Mouse (Mus musculus) kidney, postnatal 14 days (tissue): ENCODE measurements around the gene Ntrk2.

ENCODE experiments used
- DNase-seq: peaks from one replicate; pipeline ENCODE4 v3.0.0; 2022; ENCODE audit warnings: mixed read lengths

Gene Ntrk2

DNA sequence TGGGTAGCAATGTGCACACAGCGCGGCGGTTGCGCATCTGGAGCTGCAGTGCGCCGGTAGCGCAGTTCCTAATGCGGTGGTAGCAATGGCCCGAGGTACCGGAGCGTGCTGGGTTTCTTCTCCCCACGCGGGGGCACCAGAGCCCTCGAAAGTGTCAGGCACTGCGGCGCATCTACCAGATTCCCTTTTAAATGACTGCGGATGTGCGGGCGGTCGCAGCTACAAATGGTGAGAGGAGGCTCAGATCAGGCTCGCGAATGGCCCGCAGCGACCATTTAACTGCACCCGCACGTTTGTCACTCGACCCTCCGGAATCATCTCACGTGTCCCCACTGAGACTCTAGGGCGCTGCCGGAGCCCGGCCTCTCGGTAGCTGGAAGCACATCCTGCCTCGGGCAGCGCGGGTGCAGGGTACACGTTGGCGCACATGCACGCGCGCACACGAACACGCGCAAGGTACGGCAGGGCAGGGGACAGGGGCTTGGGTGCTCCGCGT is at the start of gene Ntrk2:
Gene Ntrk2, plus strand, starts transcription at position 173 of the 496 bp plus-strand sequence.
- DNase-seq = peak; percentile 81

DNA sequence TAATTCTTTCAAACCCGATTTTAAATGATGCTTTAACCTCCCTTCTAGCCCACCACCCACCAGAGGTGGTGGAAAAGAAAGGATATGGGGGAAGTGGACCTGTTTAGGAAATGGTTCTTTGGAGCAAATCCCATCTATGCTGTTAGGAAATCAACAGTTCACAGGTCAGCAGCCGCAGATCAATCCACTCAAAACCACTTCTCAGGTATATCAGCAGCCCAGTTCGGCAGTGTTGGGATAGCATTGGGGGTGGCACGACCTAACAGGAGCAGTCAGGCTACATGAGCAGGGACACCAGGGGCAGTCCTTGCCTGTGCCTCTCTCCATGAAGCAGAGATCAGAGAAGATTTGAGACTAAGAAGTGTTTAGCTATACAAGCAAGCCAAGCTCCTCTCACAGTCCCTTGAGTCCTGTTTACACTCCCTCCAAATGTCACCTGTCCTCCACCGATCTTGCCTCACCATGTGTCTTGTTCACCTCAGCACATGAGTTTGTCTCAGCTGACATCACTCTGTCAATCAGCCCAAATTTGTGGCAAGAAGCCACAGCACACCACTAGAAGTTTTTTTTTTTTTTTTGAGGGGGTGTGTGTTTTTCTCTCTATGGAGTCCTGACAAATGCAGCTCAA is 45.3 kb upstream of the Ntrk2 start:
- no peak for DNase-seq

DNA sequence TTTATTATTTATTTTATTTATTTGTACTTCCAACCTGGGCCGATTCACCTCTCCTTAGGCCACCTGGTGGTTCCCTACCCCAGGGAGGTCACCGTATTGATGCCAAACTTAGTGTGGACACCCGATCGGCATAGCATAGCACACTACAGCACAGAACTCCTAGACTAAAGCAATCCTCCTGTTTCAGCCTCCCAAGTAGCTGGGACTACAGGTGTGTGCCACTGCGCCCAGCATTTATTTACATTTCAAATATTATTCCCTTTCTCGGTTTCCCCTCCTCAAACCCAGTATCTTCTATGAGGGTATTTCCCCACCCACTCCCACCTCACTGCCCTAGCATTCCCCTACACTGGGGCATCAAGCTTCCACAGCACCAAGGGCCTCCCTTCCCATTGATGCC is 38.1 kb upstream of the Ntrk2 start:
- no peak for DNase-seq

DNA sequence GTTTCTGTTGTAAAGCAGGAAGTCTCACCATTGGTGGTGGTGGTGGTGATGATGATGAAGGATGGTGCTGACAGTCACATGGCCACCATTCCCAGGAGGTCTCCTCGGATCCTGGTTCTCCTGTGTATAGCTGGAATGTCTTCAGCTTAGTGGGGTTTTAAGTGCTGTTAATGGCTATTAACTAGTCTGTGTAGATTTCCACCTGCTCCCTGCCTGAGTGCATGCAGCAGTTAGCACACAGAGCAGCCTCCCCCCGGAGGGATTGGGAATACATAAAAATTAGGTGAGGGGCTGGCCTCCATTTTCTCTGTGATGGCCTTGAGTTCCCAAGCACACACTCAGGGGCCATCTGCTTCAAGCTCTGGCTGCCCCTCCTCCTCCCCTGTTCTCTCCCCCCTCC is 36.9 kb upstream of the Ntrk2 start:
- DNase-seq = no peak

DNA sequence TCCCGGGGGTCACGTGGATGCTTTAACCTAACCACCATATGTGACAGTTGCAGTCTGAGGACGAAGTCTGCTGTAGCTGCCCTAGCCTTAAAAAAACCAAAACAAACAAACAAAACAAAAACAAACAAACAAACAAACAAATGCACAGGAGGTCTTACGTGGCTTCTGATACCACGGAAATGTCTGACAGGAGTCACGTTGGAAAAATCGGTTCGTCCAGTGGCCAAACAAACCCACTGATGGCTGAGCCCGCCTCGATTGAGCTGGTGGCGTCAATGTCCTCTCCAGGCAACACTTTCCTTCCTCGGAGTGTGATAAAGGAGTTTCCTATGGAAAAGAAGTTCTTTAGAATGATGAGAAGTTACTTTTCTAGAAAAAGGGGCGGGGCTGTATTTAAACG is 27.1 kb upstream of the Ntrk2 start:
- DNase-seq = no peak

DNA sequence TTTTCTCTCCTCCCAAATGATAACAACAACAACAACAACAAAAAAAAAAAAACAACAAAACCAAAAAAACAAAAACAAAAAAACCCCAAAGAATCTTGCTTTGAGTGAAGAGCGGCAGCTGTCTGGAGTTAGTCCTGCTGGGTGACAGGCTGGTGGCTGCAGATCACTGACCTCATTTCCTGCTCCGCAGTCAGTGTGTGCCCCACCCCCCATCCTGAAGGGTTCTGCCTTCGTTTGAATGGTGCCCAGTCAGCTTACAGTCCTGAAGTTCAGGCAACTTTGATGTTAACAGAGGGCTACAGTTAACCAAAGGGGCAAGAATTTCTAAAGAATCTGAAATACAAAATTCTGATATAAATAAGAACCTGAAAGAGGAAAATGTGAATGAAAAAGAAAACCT is 19.9 kb upstream of the Ntrk2 start:
- DNase-seq = no peak

DNA sequence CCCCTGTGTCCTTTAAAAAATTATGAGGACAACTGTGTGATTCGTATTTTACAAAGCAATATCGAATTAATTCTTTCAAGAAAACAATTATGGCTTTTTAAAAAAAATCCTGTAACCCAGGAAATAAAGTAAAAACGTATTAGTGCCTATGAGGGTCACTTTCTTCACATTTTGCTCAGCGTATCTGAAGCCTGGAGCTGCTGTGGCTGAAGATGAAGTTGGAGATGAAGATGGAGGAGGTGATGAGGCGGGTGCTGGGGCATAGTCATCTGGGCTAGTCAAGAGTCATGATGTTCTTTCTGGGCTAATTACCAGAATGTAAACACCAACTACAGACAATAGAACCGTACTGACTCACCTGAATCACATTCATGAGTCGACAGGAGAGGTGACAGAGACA is 15.6 kb upstream of the Ntrk2 start:
- no peak for DNase-seq

DNA sequence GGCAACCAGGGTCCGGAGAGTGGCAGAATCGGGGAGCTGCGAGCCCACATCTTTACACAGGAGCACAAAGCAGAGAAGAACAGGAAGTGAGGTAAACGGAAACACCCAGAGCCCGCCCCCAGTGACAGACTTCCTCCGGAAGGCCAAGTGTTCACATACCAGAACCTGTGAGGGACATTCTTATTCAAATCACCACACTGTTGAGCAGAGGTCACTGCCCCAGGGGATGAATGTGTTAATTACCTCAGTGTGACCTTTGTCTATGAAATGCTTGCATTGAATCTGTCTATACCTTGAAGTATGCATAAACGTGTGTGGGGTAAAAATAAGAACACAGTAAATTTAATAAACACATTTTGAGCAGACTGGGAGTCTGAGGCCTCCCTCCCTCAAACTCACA is 9.0 kb upstream of the Ntrk2 start:
- DNase-seq = no peak

DNA sequence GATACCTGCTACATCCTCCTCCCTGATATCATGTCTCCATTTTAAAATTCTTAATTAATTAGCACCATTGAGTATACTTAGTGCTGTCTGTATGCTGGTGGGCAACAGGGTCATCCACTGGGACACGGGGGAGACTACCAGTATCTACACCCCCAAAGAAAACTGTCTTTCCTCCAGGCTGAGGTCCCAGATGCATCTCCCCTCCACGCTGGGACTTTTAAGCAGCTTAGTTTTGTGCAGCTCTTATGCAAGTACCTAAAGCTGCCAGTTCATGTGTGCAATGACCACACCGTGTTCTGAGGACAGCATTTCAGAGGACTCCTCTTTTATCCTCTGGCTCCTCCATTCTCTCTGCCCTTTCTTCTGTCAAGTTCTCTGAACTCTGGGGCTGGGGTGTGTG is 5.1 kb upstream of the Ntrk2 start:
- DNase-seq = no peak

DNA sequence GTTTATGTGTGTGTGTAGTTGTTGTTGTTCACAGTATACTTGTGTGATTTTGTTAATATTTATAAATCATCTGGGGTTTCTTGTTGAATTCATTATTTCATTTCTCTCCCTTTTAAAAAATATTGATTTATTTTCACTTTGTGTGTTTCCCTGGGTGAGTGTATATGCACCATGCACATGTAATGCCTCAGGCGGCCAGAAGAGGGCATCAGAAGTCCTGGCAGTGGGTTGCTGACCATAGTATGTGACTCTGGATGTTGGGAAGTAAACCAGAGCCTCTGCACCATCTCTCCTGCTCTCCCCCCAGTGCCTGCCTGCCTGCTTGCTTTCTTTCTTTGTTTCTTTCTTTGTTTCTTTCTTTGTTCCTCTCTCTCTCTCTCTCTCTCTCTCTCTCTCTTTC is 2.5 kb upstream of the Ntrk2 start:
- DNase-seq = no peak

DNA sequence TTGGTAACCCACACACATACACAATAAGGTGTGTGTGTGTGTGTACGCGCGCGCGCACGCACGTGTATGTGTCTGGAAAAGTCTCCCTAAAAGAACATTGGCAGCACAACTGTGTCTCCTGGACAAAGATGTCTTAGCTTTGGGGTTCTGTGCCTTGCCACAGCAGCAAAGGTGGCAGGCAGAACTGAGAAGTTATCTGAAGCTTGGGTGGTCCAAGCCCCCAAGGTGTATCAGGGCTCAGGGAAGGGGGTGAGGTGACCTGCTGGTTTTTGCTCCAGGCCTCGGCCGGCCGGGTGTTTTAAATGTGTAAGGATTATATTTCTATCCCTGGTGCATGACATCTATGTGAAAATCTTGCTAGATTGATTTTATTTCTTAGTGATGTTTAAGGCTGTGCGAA is 536 bp upstream of the Ntrk2 start:
- no peak for DNase-seq

DNA sequence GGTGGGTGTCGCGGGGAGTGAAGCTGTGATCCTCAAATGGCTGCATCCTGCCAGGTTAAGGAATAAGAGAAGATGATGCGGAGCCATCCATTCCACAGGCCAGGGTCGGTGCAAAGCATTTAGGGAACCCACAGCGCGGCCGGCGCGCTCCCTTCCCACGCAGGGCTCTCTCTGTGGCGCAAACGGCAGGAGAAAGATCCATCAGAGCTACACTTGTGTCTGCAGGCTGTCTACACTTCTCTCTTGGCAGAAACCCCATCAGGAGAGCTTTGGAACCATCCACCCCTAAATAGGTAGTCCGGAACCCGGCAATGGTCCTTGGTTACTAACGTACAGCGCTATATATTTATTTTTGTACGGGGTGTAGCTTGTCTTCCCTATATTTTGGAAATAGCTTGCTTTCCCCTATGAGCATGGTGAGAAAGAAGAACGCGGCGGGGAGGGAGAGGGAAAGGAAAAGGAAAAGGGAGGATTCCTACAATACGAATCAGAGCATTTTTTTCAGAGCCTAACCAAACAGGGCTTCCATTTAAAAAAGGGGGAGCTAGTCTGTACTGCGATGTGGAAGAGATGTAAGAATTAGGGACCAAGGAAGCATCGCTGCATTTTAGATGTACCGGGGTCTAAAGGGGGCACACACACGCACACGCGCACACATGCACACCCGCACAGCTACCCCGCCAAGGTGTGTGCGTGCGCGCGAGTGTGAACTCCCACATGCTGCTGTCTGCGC is 693 bp downstream of the Ntrk2 start:
- DNase-seq = no peak

DNA sequence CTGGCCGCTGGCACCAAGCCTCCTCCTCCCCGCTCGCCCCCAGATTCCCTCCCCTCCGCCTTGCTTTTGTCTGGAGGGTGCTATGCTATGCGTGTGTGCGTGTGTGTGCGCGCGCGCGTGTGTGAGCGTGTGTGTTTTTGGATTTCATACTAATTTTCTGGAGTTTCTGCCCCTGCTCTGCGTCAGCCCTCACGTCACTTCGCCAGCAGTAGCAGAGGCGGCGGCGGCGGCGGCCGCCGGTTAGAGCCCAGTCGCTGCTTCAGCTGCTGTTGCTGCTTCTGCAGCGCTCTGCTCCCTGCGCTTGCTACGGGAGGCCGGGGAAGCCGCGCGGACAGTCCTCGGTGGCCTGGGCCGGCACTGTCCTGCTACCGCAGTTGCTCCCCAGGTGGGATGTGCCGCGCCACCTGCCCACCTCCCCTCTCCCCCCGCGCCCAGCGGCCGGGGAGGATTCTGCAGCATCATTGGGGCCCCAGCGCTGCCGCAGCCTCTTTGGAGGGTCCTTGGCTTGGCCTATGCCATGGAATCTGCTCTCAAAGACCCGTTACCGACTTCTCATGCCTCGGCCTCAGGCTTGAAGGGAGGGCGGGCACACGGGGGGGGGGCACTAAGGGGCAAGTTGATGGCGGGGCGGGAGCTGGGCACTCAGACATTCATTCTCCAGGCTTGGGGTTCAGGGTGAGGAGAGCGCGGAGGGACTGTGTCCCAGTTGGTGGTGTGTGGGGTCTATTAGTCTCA is 1.4 kb downstream of the Ntrk2 start:
- peak; percentile 38 for DNase-seq

DNA sequence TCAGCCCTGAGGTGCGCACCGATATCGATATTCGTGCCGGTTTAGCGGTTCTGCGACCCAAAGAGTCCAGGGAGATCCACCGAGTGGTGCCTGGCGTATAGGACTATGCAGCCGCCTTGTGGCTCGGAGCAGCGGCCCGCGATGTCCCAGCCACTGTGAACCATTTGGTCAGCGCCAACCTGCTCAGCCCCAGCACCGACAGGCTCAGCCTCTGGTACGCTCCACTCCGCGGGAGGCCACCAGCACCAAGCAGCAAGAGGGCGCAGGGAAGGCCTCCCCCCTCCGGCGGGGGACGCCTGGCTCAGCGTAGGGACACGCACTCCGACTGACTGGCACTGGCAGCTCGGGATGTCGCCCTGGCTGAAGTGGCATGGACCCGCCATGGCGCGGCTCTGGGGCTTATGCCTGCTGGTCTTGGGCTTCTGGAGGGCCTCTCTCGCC is 2.0 kb downstream of the Ntrk2 start:
- peak; percentile 14 for DNase-seq

DNA sequence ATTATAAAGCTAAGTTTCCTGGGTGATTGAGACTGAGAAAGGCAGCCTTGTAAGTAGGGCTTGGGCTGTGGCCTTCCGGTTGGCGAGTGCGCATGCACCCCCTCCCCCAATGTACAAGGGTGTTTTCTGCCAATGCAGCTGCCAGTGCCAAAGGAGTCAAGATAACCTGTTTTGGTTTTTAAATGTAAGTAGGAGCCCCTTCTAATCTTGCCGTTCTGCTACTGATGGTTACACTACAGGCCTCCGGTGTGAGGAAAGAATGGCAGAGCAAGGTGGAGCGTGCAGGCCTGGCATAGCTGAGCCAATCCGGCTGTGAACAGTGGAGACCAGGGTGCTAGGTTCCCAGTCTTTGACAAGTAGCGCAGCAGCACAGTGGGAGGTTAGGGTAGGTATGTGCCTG is 3.6 kb downstream of the Ntrk2 start:
- no peak for DNase-seq

DNA sequence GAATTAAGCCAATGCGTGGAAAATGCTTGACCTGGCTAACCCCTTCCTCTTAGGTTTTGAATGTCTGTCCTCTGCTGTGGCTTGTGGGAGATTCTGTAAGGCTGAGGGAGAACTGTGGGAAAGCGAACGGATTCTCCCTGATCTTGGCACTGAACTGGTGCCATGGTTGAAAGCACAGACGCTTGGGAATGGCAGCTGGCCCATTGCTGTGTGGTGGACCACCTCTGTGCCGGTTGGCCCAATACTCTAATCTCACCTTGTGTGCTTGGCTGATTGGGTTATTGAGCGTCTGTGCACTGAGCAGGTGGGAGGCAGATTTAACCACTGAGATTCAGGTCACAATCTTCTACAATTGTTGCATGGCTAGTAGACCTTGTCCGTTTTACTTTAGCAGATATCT is 18.4 kb downstream of the Ntrk2 start:
- DNase-seq = no peak

DNA sequence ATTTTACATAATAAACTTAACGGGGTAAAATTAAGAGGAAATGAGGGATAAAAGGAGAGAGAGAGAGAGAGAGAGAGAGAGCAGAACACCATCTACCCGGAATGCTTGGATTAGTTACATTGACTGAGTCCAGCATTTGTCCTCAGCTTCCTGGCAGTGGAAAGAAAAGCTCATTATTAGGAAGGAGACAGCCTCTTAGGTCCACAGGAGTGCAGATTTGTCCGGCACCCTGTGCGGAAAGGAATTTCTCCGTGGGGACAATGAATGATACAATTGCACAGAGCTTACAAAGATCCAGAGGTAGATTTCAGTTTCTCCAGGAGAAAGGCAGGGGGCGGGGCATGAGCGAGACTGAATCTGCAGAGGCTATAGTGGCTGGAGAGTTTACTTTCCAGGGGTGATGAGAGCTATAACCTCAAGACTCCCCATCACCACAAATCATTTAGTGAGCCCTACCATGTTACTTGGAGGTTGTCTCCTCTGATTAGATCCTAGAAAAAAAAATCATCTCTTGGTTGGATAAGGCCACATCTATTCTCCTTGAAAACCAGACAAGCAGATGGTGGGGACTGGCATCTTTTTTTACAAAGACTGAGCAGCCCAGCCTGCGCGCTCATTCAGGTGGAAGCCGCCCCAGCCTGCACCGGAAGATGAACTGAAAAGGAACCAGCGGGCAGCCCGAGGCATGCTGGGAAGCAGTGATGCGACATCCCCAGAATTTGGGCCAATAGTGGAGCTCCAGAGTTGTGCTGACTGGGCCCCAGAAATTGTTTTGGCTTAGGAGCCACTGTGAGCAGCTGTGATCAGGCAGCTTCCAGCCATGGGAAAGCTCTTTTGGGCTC is 20.2 kb downstream of the Ntrk2 start:
- DNase-seq = no peak

DNA sequence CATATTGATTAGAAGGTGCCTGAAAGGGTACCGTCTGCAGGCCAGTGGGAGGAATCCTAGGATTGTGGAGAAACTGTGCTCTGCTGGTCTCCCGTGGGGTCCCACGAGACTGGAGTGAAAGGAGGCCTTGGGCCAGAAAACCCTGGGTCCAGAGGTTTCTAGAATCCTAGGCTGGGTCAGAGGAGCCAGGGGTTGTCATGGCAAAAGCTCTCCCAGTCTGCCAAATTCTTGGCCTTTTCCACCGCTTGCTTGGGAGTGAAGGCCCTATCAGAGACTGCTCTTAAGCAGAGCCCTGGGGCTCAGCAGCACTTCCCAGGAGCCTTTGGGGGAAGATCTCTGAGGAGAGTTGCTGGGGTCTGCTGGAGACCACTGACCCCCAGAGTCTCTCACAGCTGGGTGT is 25.6 kb downstream of the Ntrk2 start:
- DNase-seq = no peak

DNA sequence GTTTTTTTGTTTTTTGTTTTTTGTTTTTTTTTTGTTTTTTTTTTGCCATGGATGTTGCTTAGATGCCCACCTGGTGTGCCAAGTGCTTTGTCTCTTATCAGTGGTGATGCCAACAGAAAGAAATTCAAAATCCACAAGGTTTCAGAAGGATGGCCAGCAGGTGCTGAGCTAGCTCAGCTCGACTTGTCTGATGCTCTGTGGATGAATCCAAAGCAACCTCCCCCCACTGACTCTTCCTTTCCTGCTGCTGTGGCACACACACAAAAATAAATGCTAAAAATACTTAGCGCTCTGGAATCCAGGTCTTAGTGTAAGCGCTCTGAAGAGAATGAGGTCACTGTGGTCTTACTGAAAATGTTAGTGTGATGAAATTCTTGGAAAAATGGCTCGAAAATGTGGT is 28.4 kb downstream of the Ntrk2 start:
- no peak for DNase-seq

DNA sequence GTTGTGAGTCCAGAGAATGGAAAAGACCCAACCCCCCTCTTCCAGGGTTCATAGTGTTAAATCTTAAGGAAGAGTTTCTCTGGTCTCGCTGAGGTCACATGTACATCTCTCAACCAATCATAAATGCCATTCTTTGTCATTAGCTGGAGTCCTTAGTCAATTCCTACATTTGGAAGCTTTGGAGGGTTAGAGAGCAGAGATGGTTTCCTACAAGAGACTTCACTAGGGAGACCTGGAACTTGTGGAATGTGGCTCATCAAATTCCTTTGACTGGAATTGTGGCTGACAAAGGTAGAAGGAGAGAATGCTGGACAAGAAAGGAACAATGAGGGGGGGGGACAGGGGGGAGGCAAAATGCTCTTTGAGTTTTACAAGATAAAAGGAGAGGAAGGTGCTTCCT is 30.5 kb downstream of the Ntrk2 start:
- no peak for DNase-seq

DNA sequence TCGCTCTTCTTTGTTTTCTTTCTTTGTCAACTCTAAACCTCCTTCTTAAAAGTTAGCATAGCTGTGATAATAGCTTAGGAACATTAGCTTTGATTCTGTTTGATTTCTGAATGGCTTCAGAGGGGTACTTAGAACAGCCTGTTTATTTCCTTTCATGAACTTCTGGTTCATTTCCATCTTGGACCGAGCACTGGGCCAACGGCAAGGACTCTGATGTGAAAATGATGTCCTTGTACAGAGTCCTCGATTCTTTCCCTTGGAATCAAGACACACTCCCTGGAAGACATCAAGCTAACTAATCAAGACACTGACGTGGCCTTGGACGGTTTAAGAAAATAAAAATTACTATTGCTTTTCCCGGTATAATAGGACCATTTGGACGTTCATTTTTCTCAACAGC is 31.7 kb downstream of the Ntrk2 start:
- no peak for DNase-seq

DNA sequence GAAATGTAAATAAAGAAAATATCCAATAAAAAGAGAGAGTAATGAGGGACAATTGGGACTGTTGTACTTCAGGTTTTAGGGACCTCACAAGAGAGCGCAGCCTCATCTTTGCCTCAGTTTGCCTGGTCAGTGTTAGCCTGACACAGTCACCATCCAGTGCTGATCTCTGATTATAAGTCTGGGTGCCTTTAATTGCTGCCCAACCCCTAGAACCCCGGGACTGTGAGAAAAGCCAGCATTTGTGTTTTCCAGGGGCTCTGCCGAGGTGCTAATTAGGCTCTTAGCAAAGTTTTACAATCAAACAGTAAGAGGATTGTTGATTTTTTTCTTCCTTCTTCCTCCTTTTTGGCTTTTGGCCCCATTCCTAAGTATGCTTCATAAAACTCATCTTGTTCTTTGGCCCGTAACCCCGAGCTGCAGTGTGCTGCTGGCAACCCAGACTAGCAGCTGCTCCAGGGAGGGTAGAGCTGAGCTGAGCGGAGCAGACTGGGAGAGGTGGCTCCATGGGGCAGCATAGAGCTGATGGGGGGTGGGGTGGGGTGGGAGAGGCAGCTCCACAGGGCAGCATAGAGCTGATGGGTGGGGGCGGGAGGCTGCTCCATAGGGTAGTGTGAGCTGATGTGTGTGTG is 34.5 kb downstream of the Ntrk2 start:
- DNase-seq = peak; percentile 18

DNA sequence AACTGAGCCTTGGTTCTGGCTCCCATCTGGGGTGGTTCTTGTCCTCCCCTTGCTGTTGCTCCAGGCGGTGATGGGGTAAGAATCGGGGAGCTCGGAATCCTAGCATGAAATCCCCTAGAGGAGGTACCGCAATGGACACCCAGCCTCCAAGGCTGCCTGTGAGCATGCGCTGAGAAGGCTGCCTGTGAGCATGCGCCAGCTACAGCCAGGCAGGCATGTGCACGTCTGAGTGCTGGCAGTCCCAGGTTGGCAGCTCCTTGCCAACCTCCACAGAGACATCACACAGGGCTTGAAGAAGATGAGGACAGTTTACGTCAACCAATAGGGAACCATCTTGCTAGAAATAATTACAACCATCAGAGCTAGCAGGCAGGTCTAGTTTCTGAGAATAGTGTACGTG is 37.5 kb downstream of the Ntrk2 start:
- no peak for DNase-seq
